Mouse (Mus musculus) adipocyte (in vitro differentiated cells): ENCODE measurements at regions not wholly inside any gene's neighbourhood (a gene's known extent, or its start where the extent isn't known, plus 50 kb on each side); places are given as distances from the start of the nearest gene placed in this dataset.

ENCODE experiments used
- DNase-seq: peaks from one replicate; pipeline ENCODE4 v3.0.0-alpha.2; 2016; ENCODE audit warnings: low spot score

GRCm38 (mm10) chr6:31274236-31274635 lies 124.3 kb upstream of the Mkln1 start:
- DNase-seq = no peak

- DNase-seq = no peak
Measured at GRCm38 (mm10) chr6:31277792-31278191, 120.7 kb upstream of the Mkln1 start.

- no peak for DNase-seq
Measured at GRCm38 (mm10) chr6:31283973-31284372, 114.6 kb upstream of the Mkln1 start.

- no peak for DNase-seq
Measured at GRCm38 (mm10) chr6:31284390-31284789, 114.1 kb upstream of the Mkln1 start.

GRCm38 (mm10) chr6:31285064-31285463 lies 113.5 kb upstream of the Mkln1 start:
- no peak for DNase-seq

GRCm38 (mm10) chr6:31285981-31286737 lies 112.4 kb upstream of the Mkln1 start:
- no peak for DNase-seq

GRCm38 (mm10) chr6:31287176-31287575 lies 111.4 kb upstream of the Mkln1 start:
- no peak for DNase-seq

GRCm38 (mm10) chr6:31287686-31288085 lies 110.8 kb upstream of the Mkln1 start:
- DNase-seq = no peak

GRCm38 (mm10) chr6:31288421-31289233 lies 109.9 kb upstream of the Mkln1 start:
- DNase-seq = peak; percentile 27

- no peak for DNase-seq
Measured at GRCm38 (mm10) chr6:31289234-31289486, 109.4 kb upstream of the Mkln1 start.

- DNase-seq = no peak
Measured at GRCm38 (mm10) chr6:31292081-31292480, 106.5 kb upstream of the Mkln1 start.

GRCm38 (mm10) chr6:31293008-31293407 lies 105.5 kb upstream of the Mkln1 start:
- no peak for DNase-seq

GRCm38 (mm10) chr6:31299395-31299794 lies 99.1 kb upstream of the Mkln1 start:
- DNase-seq = no peak

- DNase-seq = no peak
Measured at GRCm38 (mm10) chr6:31305736-31306135, 92.8 kb upstream of the Mkln1 start.

GRCm38 (mm10) chr6:31307047-31307633 lies 91.4 kb upstream of the Mkln1 start:
- peak; percentile 47 for DNase-seq

GRCm38 (mm10) chr6:31307899-31308298 lies 90.6 kb upstream of the Mkln1 start:
- DNase-seq = no peak

- DNase-seq = no peak
Measured at GRCm38 (mm10) chr6:31310660-31311059, 87.9 kb upstream of the Mkln1 start.

- DNase-seq = no peak
Measured at GRCm38 (mm10) chr6:31313869-31314470, 84.6 kb upstream of the Mkln1 start.

GRCm38 (mm10) chr6:31317741-31318225 lies 80.8 kb upstream of the Mkln1 start:
- DNase-seq = no peak

GRCm38 (mm10) chr6:31318506-31318905 lies 80.0 kb upstream of the Mkln1 start:
- no peak for DNase-seq

- DNase-seq = peak; percentile 26
Measured at GRCm38 (mm10) chr6:31319431-31319830, 79.1 kb upstream of the Mkln1 start.

- peak; percentile 41 for DNase-seq
Measured at GRCm38 (mm10) chr6:31320141-31320830, 78.2 kb upstream of the Mkln1 start.
